Mouse (Mus musculus) G1E (cell line): ENCODE measurements around the gene Gnat3.

ENCODE experiments used
- CTCF ChIP-seq: IDR thresholded peaks from 2 replicates; pipeline ENCODE4 v1.5.1; 2012; ENCODE audit warnings: low read depth, low read length, inconsistent platforms, mixed read lengths
- GATA1 ChIP-seq: IDR thresholded peaks from 2 replicates; pipeline ENCODE4 v1.6.1; 2012; ENCODE audit warnings: borderline replicate concordance, low read length, inconsistent platforms, mixed read lengths

DNA sequence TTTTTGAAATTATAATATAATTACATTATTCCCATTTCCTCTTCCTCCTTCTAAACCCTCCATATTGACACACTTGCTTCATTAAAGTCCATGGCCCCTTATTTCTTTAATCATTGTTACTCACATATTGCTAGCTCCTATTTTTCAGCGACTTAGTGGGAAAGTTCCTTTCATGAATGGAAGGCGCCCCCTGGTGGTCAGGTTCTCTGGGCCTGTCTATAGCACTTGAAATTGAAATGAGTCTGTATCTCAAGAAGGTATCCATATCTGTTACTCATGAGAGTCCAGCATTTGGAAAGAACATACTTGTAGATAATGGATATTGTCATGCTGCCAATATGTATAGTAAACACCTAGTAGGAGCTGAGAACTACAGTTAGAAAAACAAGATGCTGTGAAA lies 80.7 kb downstream of the Gnat3 start:
- TF ChIP-seq CTCF (peak; percentile 49; the same call in 1 of the 2 replicates), GATA1 (no peak)
